Mouse (Mus musculus): ENCODE results near the gene Vps35l. TPM values are rescaled to one million over a fixed set of nuclear protein-coding genes. Genes with fewer than 3 reads are reported as not detected.
A peak's percentile ranks its signal among the peaks of the same experiment; 100 is the strongest.

Gene Vps35l
- polyA plus RNA-seq (2015; fragmentation: Nextera tagmentation; extraction: Ambion mirVana) = 44.8 and 51.6 TPM in 2 replicates

- H3K4me2 ChIP-seq = peak within 1 kb of the TSS; percentile 76
- no peaks in the 10 kb centered on the region for H3K9me3 ChIP-seq (replicated peaks)
- H3K4me1 ChIP-seq (replicated peaks) = peaks cover 10% of the 10 kb centered on the region
- no peaks in the 10 kb centered on the region; the same call in 1 of the 2 replicates for H3K36me3 ChIP-seq
- peak within 1 kb of the TSS; percentile 91 for H3K4me3 ChIP-seq
- peak; percentile 66 for ATAC-seq (replicated peaks; ENCODE audit: insufficient number of reproducible peaks, insufficient read depth, low FRiP score, low read depth)
- peak within 1 kb of the TSS; percentile 71 for H3K27ac ChIP-seq
- H3K27me3 ChIP-seq = no peaks in the 10 kb centered on the region
- WGBS = 2% methylated on average over 15 of the region's 16 CpGs
- H3K9ac ChIP-seq = peak within 1 kb of the TSS; percentile 70
Measured at GRCm38 (mm10) chr7:118739975-118740531, at the start of gene Vps35l. Gene Vps35l, plus strand, starts transcription at chr7:118740226.

DNA sequence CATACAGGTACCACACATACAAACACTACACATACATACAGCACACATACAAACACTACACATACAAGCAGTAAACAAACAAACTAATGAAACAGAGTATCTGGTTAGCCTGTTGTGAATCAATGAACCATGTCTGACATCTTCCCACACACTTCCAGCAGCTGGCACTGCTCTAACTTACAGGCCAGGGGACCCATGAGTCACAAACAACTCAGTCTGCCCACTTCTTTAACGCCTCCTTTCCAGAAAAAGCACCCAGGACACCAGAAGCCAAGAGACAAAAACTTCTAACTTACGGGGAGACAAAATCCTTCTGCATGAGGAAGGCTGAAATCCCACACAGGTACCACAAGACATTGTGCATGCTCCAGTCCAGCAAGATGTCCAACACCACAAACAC lies 48.7 kb upstream of the Vps35l start:
- no peak overlapping the region for H3K4me3 ChIP-seq
- peaks cover 5% of the 10 kb centered on the region; the same call in 1 of the 2 replicates for H3K27me3 ChIP-seq
- no peaks in the 10 kb centered on the region for H3K9me3 ChIP-seq (replicated peaks)
- no peak for ATAC-seq (replicated peaks; ENCODE audit: insufficient number of reproducible peaks, insufficient read depth, low FRiP score, low read depth)
- 89% methylated on average over 2 of the region's 2 CpGs for WGBS
- H3K27ac ChIP-seq = no peak overlapping the region
- H3K4me2 ChIP-seq = no peak overlapping the region
- peaks cover 59% of the 10 kb centered on the region for H3K36me3 ChIP-seq
- H3K9ac ChIP-seq = no peak overlapping the region
- no peaks in the 10 kb centered on the region for H3K4me1 ChIP-seq (replicated peaks)

GRCm38 (mm10) chr7:118696146-118696545 lies 43.9 kb upstream of the Vps35l start:
- Histone ChIP-seq H3K4me3 (no peak overlapping the region), H3K36me3 (peaks cover 41% of the 10 kb centered on the region)
- 97% methylated on average over 6 of the region's 6 CpGs for WGBS

GRCm38 (mm10) chr7:118697168-118697567 lies 42.9 kb upstream of the Vps35l start:
- Histone ChIP-seq H3K36me3 (peaks cover 32% of the 10 kb centered on the region), H3K27me3 (no peaks in the 10 kb centered on the region), H3K9me3 (replicated peaks) (no peaks in the 10 kb centered on the region), H3K9ac (no peak overlapping the region), H3K4me3 (no peak overlapping the region), H3K27ac (no peak overlapping the region), H3K4me1 (replicated peaks) (no peaks in the 10 kb centered on the region), H3K4me2 (no peak overlapping the region)
- no peak for ATAC-seq (replicated peaks; ENCODE audit: insufficient number of reproducible peaks, insufficient read depth, low FRiP score, low read depth)
- 63% methylated on average over 4 of the region's 4 CpGs for WGBS

More at GRCm38 (mm10) chr7:118696146-118696545, 43.9 kb upstream of the Vps35l start:
- no peak overlapping the region for H3K9ac ChIP-seq
- no peaks in the 10 kb centered on the region for H3K4me1 ChIP-seq (replicated peaks)
- no peak overlapping the region for H3K27ac ChIP-seq
- no peaks in the 10 kb centered on the region for H3K9me3 ChIP-seq (replicated peaks)
- H3K4me2 ChIP-seq = no peak overlapping the region
- ATAC-seq (replicated peaks; ENCODE audit: insufficient number of reproducible peaks, insufficient read depth, low FRiP score, low read depth) = no peak
- no peaks in the 10 kb centered on the region for H3K27me3 ChIP-seq

DNA sequence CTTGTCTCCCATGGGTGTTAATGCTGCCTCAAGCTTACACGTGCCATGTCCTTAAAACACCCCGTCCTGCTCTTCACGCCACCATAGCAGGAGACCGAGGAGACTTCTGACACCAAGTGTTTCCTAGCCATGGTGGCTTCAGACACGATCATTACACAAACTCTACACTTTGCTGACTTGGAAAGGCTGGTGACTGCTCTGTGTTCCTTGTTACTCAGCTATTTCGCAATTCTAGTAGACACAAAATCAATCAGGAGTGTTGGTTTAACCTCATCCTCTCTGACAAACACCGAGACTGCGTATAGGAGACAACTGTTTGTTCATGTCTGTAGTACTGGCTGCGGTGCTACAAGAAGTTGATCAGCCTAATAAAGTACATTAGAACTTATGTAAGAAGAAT lies 41.1 kb upstream of the Vps35l start:
- Histone ChIP-seq H3K4me1 (replicated peaks) (0 out of 2 replicates have a peak, but pooled peaks cover 2% of the 10 kb centered on the region), H3K4me3 (no peak overlapping the region), H3K36me3 (peaks cover 22% of the 10 kb centered on the region; the same call in 1 of the 2 replicates), H3K27me3 (no peaks in the 10 kb centered on the region), H3K9ac (no peak overlapping the region), H3K9me3 (replicated peaks) (no peaks in the 10 kb centered on the region), H3K27ac (no peak overlapping the region), H3K4me2 (no peak overlapping the region)
- no peak for ATAC-seq (replicated peaks; ENCODE audit: insufficient number of reproducible peaks, insufficient read depth, low FRiP score, low read depth)
- WGBS = 94% methylated on average over 9 of the region's 9 CpGs

DNA sequence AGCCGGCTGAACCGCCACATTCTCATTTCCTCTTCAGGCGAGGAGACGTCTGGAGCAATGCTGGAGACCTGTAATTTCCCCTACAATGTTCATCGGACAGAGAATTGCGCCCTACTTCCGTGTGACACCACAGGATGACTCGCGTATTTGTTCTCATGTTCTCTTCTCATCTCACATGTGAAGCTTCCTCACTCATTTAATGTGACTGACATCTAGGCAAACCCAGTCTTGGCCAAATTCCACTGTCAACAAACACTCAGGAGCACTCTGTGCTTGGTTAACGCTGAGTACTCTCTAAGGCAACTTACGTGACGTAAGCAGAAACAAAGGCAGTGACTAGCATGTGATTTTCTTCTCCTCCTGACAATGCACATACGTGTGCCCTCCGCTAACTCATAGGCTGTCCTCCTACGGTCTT lies 36.9 kb upstream of the Vps35l start:
- Histone ChIP-seq H3K27me3 (no peaks in the 10 kb centered on the region), H3K9me3 (replicated peaks) (no peaks in the 10 kb centered on the region), H3K4me2 (0 out of 2 replicates have a peak overlapping the region, but pooled peaks have one; percentile 88), H3K9ac (no peak overlapping the region), H3K4me3 (no peak overlapping the region), H3K4me1 (replicated peaks) (peaks cover 18% of the 10 kb centered on the region), H3K27ac (no peak overlapping the region), H3K36me3 (peaks cover 3% of the 10 kb centered on the region; the same call in 1 of the 2 replicates)
- whole genome bisulfite sequencing = 82% methylated on average over 15 of the region's 15 CpGs
- no peak for ATAC-seq (replicated peaks; ENCODE audit: insufficient number of reproducible peaks, insufficient read depth, low FRiP score, low read depth)

GRCm38 (mm10) chr7:118704001-118704850 lies 35.8 kb upstream of the Vps35l start:
- H3K9ac ChIP-seq = no peak overlapping the region
- no peak for ATAC-seq (replicated peaks; ENCODE audit: insufficient number of reproducible peaks, insufficient read depth, low FRiP score, low read depth)

GRCm38 (mm10) chr7:118705101-118705961 lies 34.7 kb upstream of the Vps35l start, which contains the start of gene Gde1:
Gene Gde1, minus strand, starts transcription at chr7:118705778.
- peak; percentile 92 for ATAC-seq (replicated peaks; ENCODE audit: insufficient number of reproducible peaks, insufficient read depth, low FRiP score, low read depth)
- Histone ChIP-seq H3K9ac (peak within 1 kb of the TSS; percentile 70), H3K36me3 (no peaks in the 10 kb centered on the region), H3K9me3 (replicated peaks) (no peaks in the 10 kb centered on the region), H3K4me3 (peak within 1 kb of the TSS; percentile 75), H3K27ac (peak within 1 kb of the TSS; percentile 87), H3K4me2 (peak within 1 kb of the TSS; percentile 88), H3K4me1 (replicated peaks) (peaks cover 18% of the 10 kb centered on the region), H3K27me3 (no peaks in the 10 kb centered on the region)
- under 1% methylated on average over 66 of the region's 66 CpGs for WGBS

More at GRCm38 (mm10) chr7:118704001-118704850, 35.8 kb upstream of the Vps35l start:
- no peaks in the 10 kb centered on the region for H3K9me3 ChIP-seq (replicated peaks)
- H3K27me3 ChIP-seq = no peaks in the 10 kb centered on the region
- H3K4me3 ChIP-seq = peak overlapping the region; percentile 75
- H3K4me1 ChIP-seq (replicated peaks) = peaks cover 18% of the 10 kb centered on the region
- no peaks in the 10 kb centered on the region for H3K36me3 ChIP-seq
- H3K27ac ChIP-seq = peak overlapping the region; percentile 87; the same call in 1 of the 2 replicates
- 68% methylated on average over 9 of the region's 9 CpGs for WGBS
- peak overlapping the region; percentile 88 for H3K4me2 ChIP-seq

DNA sequence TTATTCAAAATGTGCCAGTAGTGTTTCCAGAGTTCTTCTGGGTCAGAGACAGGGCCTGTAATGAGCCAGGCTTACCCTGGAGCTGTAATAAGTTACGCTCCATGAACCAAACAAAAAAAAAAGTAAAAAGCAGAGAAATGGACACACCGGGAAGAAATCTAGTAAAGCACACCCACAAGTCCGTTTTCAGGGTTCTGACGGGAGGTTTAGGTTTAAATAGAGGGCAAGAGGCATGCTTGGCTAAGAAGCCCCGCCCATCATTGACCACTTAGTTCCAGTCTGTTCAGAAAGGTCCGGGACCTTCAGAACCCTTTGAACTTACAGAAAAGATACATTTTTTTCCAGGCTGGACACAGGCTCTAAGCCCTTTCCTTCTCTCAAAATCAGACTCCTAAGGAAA lies 34.0 kb upstream of the Vps35l start:
- 54% methylated on average over 6 of the region's 6 CpGs for WGBS

DNA sequence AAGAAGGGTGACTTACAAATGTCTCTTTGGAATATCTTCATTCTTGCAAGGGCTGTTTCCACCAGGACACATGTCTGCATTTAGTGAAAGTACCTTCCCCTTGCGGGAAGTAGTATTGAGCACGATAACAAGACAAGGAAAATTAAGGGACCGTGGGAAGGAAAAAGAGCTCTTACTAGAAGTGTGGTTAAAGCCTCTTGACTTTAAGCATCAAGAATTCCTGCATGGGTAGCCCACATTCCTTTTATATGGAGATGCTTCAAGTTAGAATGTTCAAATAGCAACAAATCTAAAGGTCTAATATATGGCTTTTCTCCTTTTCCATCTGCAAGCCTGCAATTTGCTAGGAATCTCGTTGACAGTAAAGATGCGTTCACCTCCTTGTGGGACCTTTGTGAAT lies 33.5 kb upstream of the Vps35l start:
- H3K4me3 ChIP-seq = no peak overlapping the region
- no peak overlapping the region for H3K27ac ChIP-seq
- WGBS = 86% methylated on average over 5 of the region's 5 CpGs
- no peaks in the 10 kb centered on the region for H3K9me3 ChIP-seq (replicated peaks)
- no peaks in the 10 kb centered on the region for H3K36me3 ChIP-seq
- H3K9ac ChIP-seq = no peak overlapping the region
- no peak overlapping the region for H3K4me2 ChIP-seq
- ATAC-seq (replicated peaks; ENCODE audit: insufficient number of reproducible peaks, insufficient read depth, low FRiP score, low read depth) = no peak
- peaks cover 18% of the 10 kb centered on the region for H3K4me1 ChIP-seq (replicated peaks)
- no peaks in the 10 kb centered on the region for H3K27me3 ChIP-seq

More for the DNA sequence above, 34.0 kb upstream of the Vps35l start:
- no peak overlapping the region for H3K9ac ChIP-seq
- peak overlapping the region; percentile 88 for H3K4me2 ChIP-seq
- H3K4me3 ChIP-seq = peak overlapping the region; percentile 75
- H3K27me3 ChIP-seq = no peaks in the 10 kb centered on the region
- H3K4me1 ChIP-seq (replicated peaks) = peaks cover 18% of the 10 kb centered on the region
- ATAC-seq (replicated peaks; ENCODE audit: insufficient number of reproducible peaks, insufficient read depth, low FRiP score, low read depth) = no peak
- H3K9me3 ChIP-seq (replicated peaks) = no peaks in the 10 kb centered on the region
- no peaks in the 10 kb centered on the region for H3K36me3 ChIP-seq
- peak overlapping the region; percentile 87 for H3K27ac ChIP-seq

DNA sequence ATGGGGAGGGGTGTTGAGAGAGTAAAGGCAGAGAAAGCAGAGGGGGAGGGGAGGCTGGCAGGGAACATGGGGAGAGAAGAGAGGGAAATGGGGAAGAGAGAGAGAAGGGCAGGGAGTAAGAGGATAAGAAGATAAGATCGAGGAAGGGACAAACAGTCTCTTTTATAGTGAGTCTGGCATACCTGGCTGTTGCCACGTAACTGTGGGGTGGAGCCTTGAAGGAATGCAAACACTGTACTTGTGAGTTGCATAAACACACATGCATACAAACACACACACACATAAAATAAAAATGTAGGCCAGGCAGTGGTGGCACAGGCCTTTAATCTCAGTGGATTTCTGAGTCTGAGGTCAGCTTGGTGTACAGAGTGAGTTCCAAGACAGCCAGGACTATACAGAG lies 32.8 kb upstream of the Vps35l start:
- no peaks in the 10 kb centered on the region for H3K27me3 ChIP-seq
- no peak overlapping the region for H3K4me2 ChIP-seq
- H3K4me1 ChIP-seq (replicated peaks) = peaks cover 18% of the 10 kb centered on the region
- H3K9ac ChIP-seq = no peak overlapping the region
- H3K4me3 ChIP-seq = no peak overlapping the region
- ATAC-seq (replicated peaks; ENCODE audit: insufficient number of reproducible peaks, insufficient read depth, low FRiP score, low read depth) = no peak
- no peaks in the 10 kb centered on the region for H3K9me3 ChIP-seq (replicated peaks)
- 64% methylated on average over 2 of the region's 2 CpGs for WGBS
- H3K27ac ChIP-seq = no peak overlapping the region
- no peaks in the 10 kb centered on the region for H3K36me3 ChIP-seq
